Mouse (Mus musculus): Measurements from ENCODE around the gene Abca7. TPM values are rescaled to one million over a fixed set of nuclear protein-coding genes. Genes with fewer than 3 reads are reported as not detected.

Abca7 gene
- polyA plus RNA-seq, 1 experiment from 2014 or later = 5.8 TPM

- WGBS = 21% methylated on average over 10 of the region's 10 CpGs
- Histone ChIP-seq H3K27ac (no peak overlapping the region; the same call in 1 of the 2 replicates), H3K36me3 (peaks cover 43% of the 10 kb centered on the region), H3K9ac (replicated peaks) (peak overlapping the region; percentile 84), H3K4me3 (replicated peaks) (peak overlapping the region; percentile 75), H3K4me2 (replicated peaks) (peak overlapping the region; percentile 90), H3K9me3 (no peaks in the 10 kb centered on the region), H3K4me1 (replicated peaks) (peaks cover 14% of the 10 kb centered on the region), H3K27me3 (peaks cover 6% of the 10 kb centered on the region; the same call in 1 of the 2 replicates)
- peak; percentile 2; the same call in 1 of the 2 replicates for ATAC-seq
Observed at GRCm38 (mm10) chr10:79960671-79961294, 35.5 kb upstream of the Abca7 start.

DNA sequence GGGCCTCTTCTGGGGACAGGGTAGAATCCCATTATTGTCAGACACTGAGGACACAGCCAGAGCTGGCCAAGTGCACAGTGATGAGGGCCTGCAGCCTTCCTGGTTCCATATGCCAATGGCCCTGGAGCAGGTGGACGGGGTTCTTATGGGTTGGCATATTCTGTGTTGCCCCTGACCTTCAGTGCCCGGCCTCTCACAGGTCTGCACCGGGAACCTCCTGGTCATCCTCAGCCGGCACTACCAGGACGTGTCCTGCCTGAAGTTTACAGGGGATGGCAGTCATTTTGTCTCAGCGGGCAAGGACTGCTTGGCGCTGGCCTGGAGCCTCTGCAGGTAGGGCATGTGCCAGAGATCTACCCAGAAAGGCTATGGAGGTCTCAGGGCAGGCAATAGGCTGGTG, 31.6 kb upstream of the Abca7 start:
- peaks cover 73% of the 10 kb centered on the region for H3K36me3 ChIP-seq

GRCm38 (mm10) chr10:79965325-79965724, 31.0 kb upstream of the Abca7 start:
- Histone ChIP-seq H3K4me1 (replicated peaks) (peaks cover 10% of the 10 kb centered on the region), H3K4me2 (replicated peaks) (no peak overlapping the region), H3K9ac (replicated peaks) (no peak overlapping the region), H3K27ac (no peak overlapping the region), H3K4me3 (replicated peaks) (no peak overlapping the region), H3K36me3 (peaks cover 73% of the 10 kb centered on the region), H3K27me3 (peaks cover 21% of the 10 kb centered on the region), H3K9me3 (no peaks in the 10 kb centered on the region)
- 87% methylated on average over 5 of the region's 5 CpGs for WGBS
- no peak for ATAC-seq

More for the DNA sequence above, 31.6 kb upstream of the Abca7 start:
- no peak overlapping the region for H3K9ac ChIP-seq (replicated peaks)
- no peak overlapping the region for H3K4me2 ChIP-seq (replicated peaks)
- no peaks in the 10 kb centered on the region for H3K9me3 ChIP-seq
- peaks cover 15% of the 10 kb centered on the region for H3K27me3 ChIP-seq
- no peak overlapping the region for H3K27ac ChIP-seq
- peaks cover 11% of the 10 kb centered on the region for H3K4me1 ChIP-seq (replicated peaks)
- H3K4me3 ChIP-seq (replicated peaks) = no peak overlapping the region
- no peak for ATAC-seq
- WGBS = 96% methylated on average over 7 of the region's 7 CpGs

DNA sequence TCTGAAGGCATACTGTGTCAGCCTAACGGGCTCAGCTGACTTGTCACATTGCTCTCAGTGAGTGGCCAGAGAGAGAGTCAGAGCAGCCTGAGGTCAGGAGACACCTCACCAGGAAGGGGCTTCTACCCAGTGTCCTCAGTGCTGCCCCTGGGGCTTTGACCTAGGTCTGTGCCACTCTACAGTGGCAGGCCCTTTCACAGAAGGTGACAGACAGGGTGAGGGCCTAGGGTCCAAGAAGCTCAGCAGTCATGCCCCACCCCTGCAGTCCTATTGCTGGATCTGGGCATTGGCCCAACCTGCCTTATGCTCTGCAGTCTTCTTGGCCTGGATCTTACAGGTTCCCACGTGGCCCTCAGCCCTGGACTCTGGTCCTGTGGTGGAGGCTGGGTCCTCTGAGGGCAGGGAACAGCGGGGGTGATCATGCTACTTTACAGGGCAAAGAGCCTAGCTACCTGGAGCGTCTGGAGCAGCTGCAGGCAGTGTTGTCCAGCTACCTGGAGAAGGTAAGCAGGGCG, 29.4 kb upstream of the Abca7 start:
- WGBS = 93% methylated on average over 5 of the region's 5 CpGs
- H3K4me1 ChIP-seq (replicated peaks) = peaks cover 9% of the 10 kb centered on the region
- no peak overlapping the region for H3K27ac ChIP-seq
- no peak for ATAC-seq
- H3K4me3 ChIP-seq (replicated peaks) = no peak overlapping the region
- H3K9me3 ChIP-seq = no peaks in the 10 kb centered on the region
- H3K36me3 ChIP-seq = peaks cover 67% of the 10 kb centered on the region
- no peak overlapping the region for H3K9ac ChIP-seq (replicated peaks)
- no peak overlapping the region for H3K4me2 ChIP-seq (replicated peaks)
- peaks cover 37% of the 10 kb centered on the region for H3K27me3 ChIP-seq

DNA sequence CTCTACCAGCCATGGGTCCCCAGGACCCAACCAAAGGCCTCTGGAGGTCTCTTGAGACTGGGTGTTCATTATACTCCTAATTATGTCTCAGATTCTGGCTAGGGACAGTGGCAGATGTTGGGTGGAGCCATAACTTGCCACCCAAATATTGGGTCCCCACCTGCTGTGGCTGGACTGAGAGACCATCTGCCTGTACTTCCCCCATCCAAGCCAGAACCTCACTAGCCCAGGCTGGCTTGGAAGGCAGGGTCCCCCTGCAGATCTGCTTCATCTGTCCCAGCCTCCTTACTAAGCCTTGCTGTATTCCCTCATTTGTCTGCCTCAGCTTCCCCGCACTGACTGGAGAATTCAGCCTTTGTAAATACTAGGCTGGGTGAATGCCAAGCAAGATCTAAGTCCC, 28.1 kb upstream of the Abca7 start:
- peaks cover 55% of the 10 kb centered on the region for H3K36me3 ChIP-seq

DNA sequence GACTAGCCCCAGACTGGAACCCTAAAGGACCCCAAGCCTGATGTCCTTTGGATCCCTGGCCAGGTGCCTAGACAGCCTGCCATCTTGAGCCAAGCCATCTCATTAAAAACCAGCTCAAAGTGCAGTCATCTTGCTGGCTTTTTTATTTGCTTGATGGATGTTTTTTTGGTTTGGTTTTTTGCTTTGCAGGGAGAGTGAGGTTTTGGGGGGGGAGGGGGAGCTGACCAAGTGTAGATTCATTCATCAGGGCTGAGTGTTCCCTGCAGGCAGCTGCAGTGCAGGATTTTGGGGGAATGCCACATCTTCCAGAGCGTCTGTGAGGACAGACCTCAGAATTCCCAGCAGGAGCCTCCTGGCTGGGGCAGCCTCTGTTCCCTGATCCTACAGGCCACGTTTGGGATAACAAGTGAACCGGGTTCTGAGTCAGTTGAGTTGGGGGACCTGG, 27.1 kb upstream of the Abca7 start:
- Histone ChIP-seq H3K9me3 (no peaks in the 10 kb centered on the region), H3K27ac (no peak overlapping the region), H3K36me3 (peaks cover 52% of the 10 kb centered on the region), H3K27me3 (peaks cover 52% of the 10 kb centered on the region), H3K9ac (replicated peaks) (no peak overlapping the region), H3K4me2 (replicated peaks) (no peak overlapping the region), H3K4me3 (replicated peaks) (no peak overlapping the region), H3K4me1 (replicated peaks) (peaks cover 9% of the 10 kb centered on the region)
- 16% methylated on average over 3 of the region's 3 CpGs for WGBS
- ATAC-seq = no peak

More for the DNA sequence above, 28.1 kb upstream of the Abca7 start:
- no peak overlapping the region for H3K4me2 ChIP-seq (replicated peaks)
- no peaks in the 10 kb centered on the region for H3K9me3 ChIP-seq
- no peak overlapping the region for H3K4me3 ChIP-seq (replicated peaks)
- H3K27me3 ChIP-seq = peaks cover 50% of the 10 kb centered on the region
- peaks cover 9% of the 10 kb centered on the region for H3K4me1 ChIP-seq (replicated peaks)
- WGBS = 86% methylated on average over 1 of the region's 1 CpGs
- ATAC-seq = no peak
- no peak overlapping the region for H3K27ac ChIP-seq
- H3K9ac ChIP-seq (replicated peaks) = no peak overlapping the region

DNA sequence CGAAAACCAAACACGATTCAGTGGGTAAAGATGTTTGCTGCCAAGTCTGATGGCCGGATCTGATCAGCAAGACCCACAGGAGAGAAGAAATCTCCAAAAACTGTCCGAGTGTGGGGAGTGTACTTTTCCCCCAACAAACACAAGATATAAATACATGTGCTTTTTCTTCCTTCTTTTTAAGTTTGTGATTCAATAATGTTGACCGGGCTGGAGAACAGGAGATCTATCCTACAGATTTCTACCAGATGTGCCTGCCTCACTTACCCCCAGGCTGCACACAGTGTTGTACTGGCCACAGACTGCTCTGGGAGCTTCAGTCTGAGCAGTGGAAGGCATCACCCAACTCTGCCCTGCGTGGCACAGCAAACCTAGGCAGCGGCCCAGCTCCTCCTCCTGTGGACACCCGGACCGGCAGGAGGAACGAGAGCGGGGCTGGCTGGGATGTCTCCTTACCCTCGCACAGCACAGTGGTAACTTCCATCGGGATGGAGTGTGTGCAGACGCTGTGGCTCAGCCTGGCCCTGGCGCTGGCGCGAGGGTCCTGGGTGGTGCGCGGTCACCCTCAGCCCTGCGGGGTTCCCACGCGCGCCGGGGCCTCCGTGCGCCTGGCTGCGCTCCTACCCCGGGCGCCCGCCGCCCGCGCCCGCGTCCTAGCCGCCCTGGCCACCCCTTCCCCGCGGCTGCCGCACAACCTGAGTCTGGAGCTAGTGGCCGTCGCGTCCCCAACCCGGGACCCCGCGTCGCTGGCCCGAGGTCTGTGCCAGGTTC, 25.7 kb upstream of the Abca7 start, which contains the start of gene Grin3b:
Gene Grin3b (plus strand): TSS at position 301 of the 768 bp plus-strand sequence.
- Histone ChIP-seq H3K4me3 (replicated peaks) (peak within 1 kb of the TSS; percentile 32), H3K4me2 (replicated peaks) (peak within 1 kb of the TSS; percentile 53), H3K27me3 (peaks cover 52% of the 10 kb centered on the region), H3K9ac (replicated peaks) (peak within 1 kb of the TSS; percentile 51; the same call in 1 of the 2 replicates), H3K9me3 (no peaks in the 10 kb centered on the region), H3K4me1 (replicated peaks) (peaks cover 9% of the 10 kb centered on the region), H3K27ac (no peak within 1 kb of the TSS), H3K36me3 (peaks cover 48% of the 10 kb centered on the region)
- peak; percentile 16; the same call in 1 of the 2 replicates for ATAC-seq
- WGBS = 8% methylated on average over 47 of the region's 47 CpGs

DNA sequence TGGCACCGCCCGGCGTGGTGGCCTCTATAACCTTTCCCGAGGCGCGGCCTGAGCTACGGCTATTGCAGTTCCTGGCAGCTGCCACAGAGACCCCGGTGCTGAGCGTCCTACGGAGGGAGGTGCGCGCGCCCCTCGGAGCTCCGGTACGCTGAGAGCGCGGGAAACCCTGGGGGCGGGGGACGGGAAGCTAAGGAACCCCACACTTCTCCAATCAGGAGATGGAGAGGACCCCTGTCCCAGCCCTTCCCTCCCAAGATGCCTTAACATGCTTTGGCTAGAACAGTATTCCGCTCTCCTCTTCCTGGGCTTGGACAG, 25.2 kb upstream of the Abca7 start:
- Histone ChIP-seq H3K27me3 (peaks cover 52% of the 10 kb centered on the region), H3K9ac (replicated peaks) (peak overlapping the region; percentile 51; the same call in 1 of the 2 replicates), H3K27ac (no peak overlapping the region), H3K4me2 (replicated peaks) (peak overlapping the region; percentile 53), H3K9me3 (no peaks in the 10 kb centered on the region), H3K4me3 (replicated peaks) (peak overlapping the region; percentile 32), H3K4me1 (replicated peaks) (peaks cover 9% of the 10 kb centered on the region), H3K36me3 (peaks cover 48% of the 10 kb centered on the region)
- 4% methylated on average over 21 of the region's 21 CpGs for WGBS
- ATAC-seq = no peak

GRCm38 (mm10) chr10:79972831-79973230, 23.5 kb upstream of the Abca7 start:
- no peak overlapping the region for H3K27ac ChIP-seq
- WGBS = 67% methylated on average over 14 of the region's 14 CpGs
- no peak overlapping the region for H3K4me2 ChIP-seq (replicated peaks)
- H3K4me1 ChIP-seq (replicated peaks) = peaks cover 9% of the 10 kb centered on the region
- H3K4me3 ChIP-seq (replicated peaks) = no peak overlapping the region
- H3K9me3 ChIP-seq = no peaks in the 10 kb centered on the region
- peaks cover 48% of the 10 kb centered on the region for H3K36me3 ChIP-seq
- H3K27me3 ChIP-seq = peaks cover 52% of the 10 kb centered on the region
- H3K9ac ChIP-seq (replicated peaks) = no peak overlapping the region
- no peak for ATAC-seq

DNA sequence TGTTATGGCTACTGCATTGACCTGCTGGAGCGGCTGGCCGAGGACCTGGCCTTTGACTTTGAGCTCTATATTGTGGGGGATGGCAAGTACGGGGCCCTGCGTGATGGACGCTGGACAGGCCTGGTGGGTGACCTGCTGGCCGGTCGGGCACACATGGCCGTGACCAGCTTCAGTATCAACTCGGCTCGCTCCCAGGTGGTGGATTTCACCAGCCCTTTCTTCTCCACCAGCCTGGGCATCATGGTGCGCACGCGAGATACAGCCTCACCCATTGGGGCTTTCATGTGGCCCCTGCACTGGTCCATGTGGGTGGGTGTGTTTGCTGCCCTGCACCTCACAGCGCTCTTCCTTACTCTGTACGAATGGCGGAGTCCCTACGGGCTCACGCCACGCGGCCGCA, 22.2 kb upstream of the Abca7 start:
- Histone ChIP-seq H3K4me2 (replicated peaks) (no peak overlapping the region), H3K9ac (replicated peaks) (no peak overlapping the region), H3K36me3 (peaks cover 52% of the 10 kb centered on the region), H3K4me3 (replicated peaks) (no peak overlapping the region), H3K27ac (no peak overlapping the region), H3K4me1 (replicated peaks) (peaks cover 9% of the 10 kb centered on the region), H3K27me3 (peaks cover 43% of the 10 kb centered on the region), H3K9me3 (no peaks in the 10 kb centered on the region)
- 89% methylated on average over 21 of the region's 21 CpGs for WGBS
- ATAC-seq = no peak

GRCm38 (mm10) chr10:79974668-79975067, 21.6 kb upstream of the Abca7 start:
- 86% methylated on average over 8 of the region's 8 CpGs for WGBS
- peaks cover 57% of the 10 kb centered on the region for H3K36me3 ChIP-seq
- H3K27me3 ChIP-seq = peaks cover 37% of the 10 kb centered on the region
- no peak overlapping the region for H3K27ac ChIP-seq
- no peak for ATAC-seq
- H3K9me3 ChIP-seq = no peaks in the 10 kb centered on the region
- no peak overlapping the region for H3K4me2 ChIP-seq (replicated peaks)
- H3K9ac ChIP-seq (replicated peaks) = no peak overlapping the region
- no peak overlapping the region for H3K4me3 ChIP-seq (replicated peaks)
- H3K4me1 ChIP-seq (replicated peaks) = peaks cover 9% of the 10 kb centered on the region

DNA sequence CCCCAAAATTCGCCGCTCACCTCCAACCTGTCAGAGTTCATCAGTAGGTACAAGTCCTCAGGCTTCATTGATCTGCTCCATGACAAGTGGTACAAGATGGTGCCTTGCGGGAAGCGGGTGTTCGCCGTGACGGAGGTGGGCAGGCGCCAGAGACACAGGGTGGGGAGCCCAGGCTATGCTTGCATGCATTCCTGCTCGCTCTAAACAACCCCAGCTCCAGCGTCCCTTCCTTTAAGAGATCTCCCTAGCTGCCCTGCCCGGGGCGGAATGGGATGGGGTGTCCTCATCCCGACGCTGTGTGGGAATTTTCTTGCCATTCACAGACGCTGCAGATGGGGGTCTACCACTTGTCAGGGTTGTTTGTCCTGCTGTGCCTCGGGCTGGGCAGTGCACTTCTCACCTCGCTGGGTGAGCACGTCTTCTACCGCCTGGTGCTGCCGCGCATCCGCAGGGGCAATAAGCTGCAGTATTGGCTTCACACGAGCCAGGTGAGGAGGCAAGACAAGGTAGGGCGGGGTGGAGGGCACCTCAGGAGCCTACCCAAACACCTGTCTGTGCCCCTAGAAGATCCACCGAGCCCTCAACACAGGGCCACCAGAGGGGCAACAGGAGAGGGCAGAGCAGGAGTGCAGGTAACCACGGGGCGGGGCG, 20.1 kb upstream of the Abca7 start:
- no peak overlapping the region for H3K4me2 ChIP-seq (replicated peaks)
- H3K4me1 ChIP-seq (replicated peaks) = peaks cover 6% of the 10 kb centered on the region
- H3K4me3 ChIP-seq (replicated peaks) = no peak overlapping the region
- peaks cover 22% of the 10 kb centered on the region for H3K27me3 ChIP-seq
- H3K9ac ChIP-seq (replicated peaks) = no peak overlapping the region
- no peak for ATAC-seq
- peaks cover 58% of the 10 kb centered on the region for H3K36me3 ChIP-seq
- H3K9me3 ChIP-seq = no peaks in the 10 kb centered on the region
- WGBS = 83% methylated on average over 28 of the region's 28 CpGs
- no peak overlapping the region for H3K27ac ChIP-seq
